Mouse (Mus musculus) forebrain, embryonic 16.5 days (tissue): ENCODE measurements at regions not wholly inside any gene's neighbourhood (a gene's known extent, or its start where the extent isn't known, plus 50 kb on each side); places are given as distances from the start of the nearest gene placed in this dataset.
"Not testable (repeated sequence)": the region's sequence is repeated elsewhere in the genome, so short reads cannot be mapped to it uniquely, and the experiment has no call there.

Experiments used
- ATAC-seq: fragments of 200-750 bp; cut with Nextera tagmentation; 2 replicates; pipeline ENCODE4 v1.8.0; 2017; ENCODE audit warnings: mild to moderate bottlenecking, moderate library complexity
- H3K27ac ChIP-seq: fragments of 300-500 bp; sonication (generic); 2 replicates; pipeline ENCODE4 v1.5.1; 2014; ENCODE audit warnings: low read length, control low read depth
- H3K27me3 ChIP-seq: fragments of 300-500 bp; sonication (generic); replicated peaks from 2 replicates; pipeline ENCODE4 v1.6.1; 2014; ENCODE audit warnings: low read length; ENCODE audit not compliant: control insufficient read depth, insufficient read depth
- H3K36me3 ChIP-seq: fragments of 300-500 bp; sonication (generic); 2 replicates; pipeline ENCODE4 v1.6.1; 2014; ENCODE audit not compliant: control insufficient read depth, insufficient read depth
- H3K4me1 ChIP-seq: fragments of 300-500 bp; sonication (generic); replicated peaks from 2 replicates; pipeline ENCODE4 v1.6.1; 2014; ENCODE audit warnings: low read length; ENCODE audit not compliant: control insufficient read depth, insufficient read depth
- H3K4me2 ChIP-seq: fragments of 300-500 bp; sonication (generic); 2 replicates; pipeline ENCODE4 v1.6.1; 2014; ENCODE audit warnings: mild to moderate bottlenecking, low read length, control low read depth
- H3K4me3 ChIP-seq: fragments of 300-500 bp; sonication (generic); replicated peaks from 2 replicates; pipeline ENCODE4 v1.5.1; 2014; ENCODE audit warnings: mild to moderate bottlenecking, low read length, control low read depth
- H3K9ac ChIP-seq: fragments of 300-500 bp; sonication (generic); replicated peaks from 2 replicates; pipeline ENCODE4 v1.6.1; 2014; ENCODE audit warnings: low read depth, low read length, control low read depth
- H3K9me3 ChIP-seq: fragments of 300-500 bp; sonication (generic); 2 replicates; pipeline ENCODE4 v1.6.1; 2016; ENCODE audit warnings: low read length; ENCODE audit not compliant: control insufficient read depth
- WGBS: fragments of 180-500 bp; shearing (Covaris S2); extraction: QIAGEN DNeasy Blood & Tissue Kit; methylation state at CpG from one replicate; pipeline ENCODE4 v1.1.7; 2014; 5-methylcytosine and 5-hydroxymethylcytosine counted together

- no peak overlapping the region for H3K4me3 ChIP-seq
- no peaks in the 10 kb centered on the region for H3K36me3 ChIP-seq
- ATAC-seq, result peak; percentile 67
- H3K4me1 ChIP-seq, result no peaks in the 10 kb centered on the region
- no peak overlapping the region for H3K4me2 ChIP-seq
- H3K27ac ChIP-seq, result no peak overlapping the region
- WGBS, result 79% methylated on average over 2 of the region's 2 CpGs
- no peak overlapping the region for H3K9ac ChIP-seq
- H3K9me3 ChIP-seq, result no peaks in the 10 kb centered on the region
- H3K27me3 ChIP-seq, result no peaks in the 10 kb centered on the region
These were observed 1751.9 kb downstream of the Cntnap5b start for GRCm38 (mm10) chr1:101524447-101524846.

GRCm38 (mm10) chr1:101530001-101530400 lies 1757.4 kb downstream of the Cntnap5b start:
- no peaks in the 10 kb centered on the region for H3K27me3 ChIP-seq
- H3K4me3 ChIP-seq, result no peak overlapping the region
- 56% methylated on average over 3 of the region's 3 CpGs for WGBS
- no peak for ATAC-seq
- H3K4me2 ChIP-seq, result no peak overlapping the region
- no peaks in the 10 kb centered on the region for H3K4me1 ChIP-seq
- no peak overlapping the region for H3K27ac ChIP-seq
- H3K9me3 ChIP-seq, result no peaks in the 10 kb centered on the region
- no peak overlapping the region for H3K9ac ChIP-seq
- no peaks in the 10 kb centered on the region for H3K36me3 ChIP-seq

- no peak overlapping the region for H3K27ac ChIP-seq
- H3K9me3 ChIP-seq, result no peaks in the 10 kb centered on the region
- no peaks in the 10 kb centered on the region for H3K36me3 ChIP-seq
- H3K4me2 ChIP-seq, result no peak overlapping the region
- H3K9ac ChIP-seq, result no peak overlapping the region
- no peak overlapping the region for H3K4me3 ChIP-seq
- ATAC-seq, result no peak
- H3K27me3 ChIP-seq, result no peaks in the 10 kb centered on the region
- no peaks in the 10 kb centered on the region for H3K4me1 ChIP-seq
- whole genome bisulfite sequencing, result 94% methylated on average over 1 of the region's 1 CpGs
These were observed 1799.7 kb downstream of the Cntnap5b start for GRCm38 (mm10) chr1:101572256-101572655.

GRCm38 (mm10) chr1:101585325-101586028 lies 1812.9 kb downstream of the Cntnap5b start:
- no peak overlapping the region for H3K4me2 ChIP-seq
- no peak overlapping the region for H3K4me3 ChIP-seq
- WGBS, result 32% methylated on average over 2 of the region's 2 CpGs
- H3K9ac ChIP-seq, result no peak overlapping the region
- no peaks in the 10 kb centered on the region for H3K36me3 ChIP-seq
- H3K27me3 ChIP-seq, result no peaks in the 10 kb centered on the region
- H3K27ac ChIP-seq, result no peak overlapping the region
- ATAC-seq, result no peak
- no peaks in the 10 kb centered on the region for H3K4me1 ChIP-seq
- H3K9me3 ChIP-seq, result no peaks in the 10 kb centered on the region

DNA sequence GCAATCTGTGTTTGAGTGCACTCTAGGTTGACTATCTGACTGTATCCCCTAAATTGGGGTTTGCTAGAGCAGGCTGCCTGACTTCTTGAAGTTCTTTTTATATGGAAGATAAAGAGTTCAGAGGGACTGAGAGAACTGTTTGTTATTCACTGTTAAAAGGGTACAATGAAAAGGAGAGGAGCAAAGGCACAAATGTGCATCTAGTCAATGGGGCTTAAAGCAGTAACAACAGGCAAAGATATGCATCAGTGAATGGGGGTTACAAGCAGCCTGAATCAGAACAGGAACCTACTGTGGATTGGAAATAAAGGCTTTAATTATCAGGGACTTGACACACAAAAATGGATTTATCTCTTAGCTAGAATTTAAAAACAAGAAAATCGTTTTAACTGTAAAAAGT lies 1855.9 kb downstream of the Cntnap5b start:
- H3K4me3 ChIP-seq, result no peak overlapping the region
- ATAC-seq, result no peak
- no peak overlapping the region for H3K27ac ChIP-seq
- no peaks in the 10 kb centered on the region for H3K36me3 ChIP-seq
- 9% methylated on average over 1 of the region's 1 CpGs for WGBS
- no peak overlapping the region for H3K9ac ChIP-seq
- H3K4me1 ChIP-seq, result no peaks in the 10 kb centered on the region
- H3K9me3 ChIP-seq, result no peaks in the 10 kb centered on the region
- H3K27me3 ChIP-seq, result no peaks in the 10 kb centered on the region
- no peak overlapping the region for H3K4me2 ChIP-seq

DNA sequence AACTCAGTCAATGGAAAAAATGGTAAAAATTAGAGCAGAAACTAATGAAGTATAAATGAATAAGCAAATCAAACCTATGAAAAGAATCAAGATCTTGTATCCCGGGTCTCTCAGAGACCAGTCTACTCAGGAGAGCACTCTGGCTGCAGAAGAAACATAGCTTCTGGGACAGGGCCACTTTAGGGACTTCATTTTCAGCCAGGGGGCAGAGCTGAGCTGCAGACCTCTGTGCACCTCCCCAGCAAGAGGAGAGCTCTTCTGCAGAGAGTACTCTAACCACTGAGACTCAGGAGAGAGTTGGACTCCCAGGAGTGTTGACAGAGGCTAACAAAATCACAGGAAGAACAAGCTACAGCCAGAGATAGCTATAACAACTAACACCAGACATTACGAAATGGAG lies 1856.4 kb downstream of the Cntnap5b start:
- no peak overlapping the region for H3K4me3 ChIP-seq
- no peaks in the 10 kb centered on the region for H3K9me3 ChIP-seq
- H3K27ac ChIP-seq, result no peak overlapping the region
- no peak overlapping the region for H3K9ac ChIP-seq
- H3K4me2 ChIP-seq, result no peak overlapping the region
- no peaks in the 10 kb centered on the region for H3K36me3 ChIP-seq
- H3K4me1 ChIP-seq, result no peaks in the 10 kb centered on the region
- WGBS, result 66% methylated on average over 2 of the region's 2 CpGs
- ATAC-seq, result no peak
- H3K27me3 ChIP-seq, result no peaks in the 10 kb centered on the region

- WGBS, result 92% methylated on average over 2 of the region's 2 CpGs
- not testable (repeated sequence) for H3K27me3 ChIP-seq, H3K36me3 ChIP-seq, H3K4me1 ChIP-seq, H3K4me2 ChIP-seq, H3K9ac ChIP-seq, H3K27ac ChIP-seq, H3K9me3 ChIP-seq, ATAC-seq, H3K4me3 ChIP-seq
These were observed 1891.7 kb downstream of the Cntnap5b start for GRCm38 (mm10) chr1:101664287-101664686.

GRCm38 (mm10) chr1:101683772-101684434 lies 1911.3 kb downstream of the Cntnap5b start:
- Histone ChIP-seq H3K36me3 (no peaks in the 10 kb centered on the region), H3K27ac (no peak overlapping the region), H3K4me3 (no peak overlapping the region), H3K27me3 (no peaks in the 10 kb centered on the region), H3K9ac (no peak overlapping the region), H3K4me1 (no peaks in the 10 kb centered on the region), H3K4me2 (no peak overlapping the region), H3K9me3 (no peaks in the 10 kb centered on the region)
- no peak for ATAC-seq
- 49% methylated on average over 5 of the region's 5 CpGs for WGBS

- ATAC-seq, result no peak
- Histone ChIP-seq H3K36me3 (no peaks in the 10 kb centered on the region), H3K27ac (no peak overlapping the region), H3K9me3 (no peaks in the 10 kb centered on the region), H3K4me1 (no peaks in the 10 kb centered on the region), H3K27me3 (no peaks in the 10 kb centered on the region), H3K4me3 (no peak overlapping the region), H3K9ac (no peak overlapping the region), H3K4me2 (no peak overlapping the region)
These were observed 1912.4 kb downstream of the Cntnap5b start for GRCm38 (mm10) chr1:101684983-101685382.
